Mouse (Mus musculus) telencephalon, adult 2 months (tissue): Measurements from ENCODE around the gene Inpp5b.
"Not testable (repeated sequence)": the region's sequence is repeated elsewhere in the genome, so short reads cannot be mapped to it uniquely, and the experiment has no call there.

Experiments used
- DNase-seq: peaks from one replicate; pipeline ENCODE4 v3.0.0-alpha.2; 2011; ENCODE audit warnings: low read depth, low spot score

Inpp5b gene

GRCm38 (mm10) chr4:124741376-124742343 lies at the start of gene Inpp5b:
Gene Inpp5b (plus strand): TSS chr4:124741850.
- peak; percentile 86 for DNase-seq

GRCm38 (mm10) chr4:124692416-124692861 lies 49.2 kb upstream of the Inpp5b start:
- no peak for DNase-seq

GRCm38 (mm10) chr4:124693135-124693894 lies 48.3 kb upstream of the Inpp5b start, which contains the start of gene Utp11:
Gene Utp11 (minus strand): TSS chr4:124693600.
- DNase-seq = peak; percentile 92

GRCm38 (mm10) chr4:124694572-124694971 lies 47.1 kb upstream of the Inpp5b start:
- DNase-seq = no peak

- DNase-seq = no peak
Measured at GRCm38 (mm10) chr4:124695786-124696516, 45.7 kb upstream of the Inpp5b start.

GRCm38 (mm10) chr4:124699791-124700190 lies 41.9 kb upstream of the Inpp5b start:
- DNase-seq = no peak

- DNase-seq = no peak
Measured at GRCm38 (mm10) chr4:124700248-124700971, 41.2 kb upstream of the Inpp5b start, which contains the start of gene Fhl3. Gene Fhl3 (plus strand): TSS chr4:124700701.

- no peak for DNase-seq
Measured at GRCm38 (mm10) chr4:124701052-124701845, 40.4 kb upstream of the Inpp5b start.

- no peak for DNase-seq
Measured at GRCm38 (mm10) chr4:124701916-124702315, 39.7 kb upstream of the Inpp5b start.

GRCm38 (mm10) chr4:124703406-124703805 lies 38.2 kb upstream of the Inpp5b start:
- DNase-seq = no peak

- no peak for DNase-seq
Measured at GRCm38 (mm10) chr4:124703881-124704796, 37.5 kb upstream of the Inpp5b start.

GRCm38 (mm10) chr4:124704797-124705474 lies 36.7 kb upstream of the Inpp5b start:
- no peak for DNase-seq

- DNase-seq = no peak
Measured at GRCm38 (mm10) chr4:124705661-124706269, 35.9 kb upstream of the Inpp5b start.

- DNase-seq = not testable (repeated sequence)
Measured at GRCm38 (mm10) chr4:124707381-124708199, 34.1 kb upstream of the Inpp5b start.

GRCm38 (mm10) chr4:124708200-124708517 lies 33.5 kb upstream of the Inpp5b start:
- DNase-seq = not testable (repeated sequence)

GRCm38 (mm10) chr4:124708518-124709477 lies 32.9 kb upstream of the Inpp5b start:
- DNase-seq = no peak
